Mouse (Mus musculus) retina, postnatal 1 day (tissue): ENCODE results near the gene Spib.

Experiments
- DNase-seq: peaks from one replicate; pipeline ENCODE4 v3.0.0-alpha.2; 2012

Spib gene

GRCm38 (mm10) chr7:44547725-44548124, 15.9 kb upstream of the Spib start:
- DNase-seq = no peak

GRCm38 (mm10) chr7:44547041-44547440, 15.2 kb upstream of the Spib start:
- no peak for DNase-seq

GRCm38 (mm10) chr7:44546274-44546673, 14.4 kb upstream of the Spib start:
- no peak for DNase-seq

- DNase-seq = no peak
Measured at GRCm38 (mm10) chr7:44543071-44543470, 11.2 kb upstream of the Spib start.

DNA sequence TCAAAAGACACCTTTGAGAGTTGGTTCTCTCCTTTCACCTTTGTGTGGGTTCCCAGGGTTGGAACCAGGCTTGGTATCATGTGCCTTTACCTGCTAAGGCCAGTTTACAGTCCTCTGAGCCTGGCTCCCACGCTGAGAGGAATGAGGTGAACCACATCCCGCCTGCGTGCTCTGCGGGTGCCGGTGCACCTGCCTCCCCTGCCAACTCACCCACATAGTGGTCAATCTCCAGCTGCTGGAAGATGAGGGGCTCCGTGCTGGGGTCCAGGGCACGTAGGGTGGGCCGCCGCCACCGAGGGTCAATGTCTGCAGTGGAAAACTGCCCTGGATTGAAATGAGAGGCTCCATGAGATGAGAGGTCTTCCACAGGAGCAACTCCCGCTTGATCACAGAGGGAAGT, 10.7 kb upstream of the Spib start:
- DNase-seq = no peak

DNA sequence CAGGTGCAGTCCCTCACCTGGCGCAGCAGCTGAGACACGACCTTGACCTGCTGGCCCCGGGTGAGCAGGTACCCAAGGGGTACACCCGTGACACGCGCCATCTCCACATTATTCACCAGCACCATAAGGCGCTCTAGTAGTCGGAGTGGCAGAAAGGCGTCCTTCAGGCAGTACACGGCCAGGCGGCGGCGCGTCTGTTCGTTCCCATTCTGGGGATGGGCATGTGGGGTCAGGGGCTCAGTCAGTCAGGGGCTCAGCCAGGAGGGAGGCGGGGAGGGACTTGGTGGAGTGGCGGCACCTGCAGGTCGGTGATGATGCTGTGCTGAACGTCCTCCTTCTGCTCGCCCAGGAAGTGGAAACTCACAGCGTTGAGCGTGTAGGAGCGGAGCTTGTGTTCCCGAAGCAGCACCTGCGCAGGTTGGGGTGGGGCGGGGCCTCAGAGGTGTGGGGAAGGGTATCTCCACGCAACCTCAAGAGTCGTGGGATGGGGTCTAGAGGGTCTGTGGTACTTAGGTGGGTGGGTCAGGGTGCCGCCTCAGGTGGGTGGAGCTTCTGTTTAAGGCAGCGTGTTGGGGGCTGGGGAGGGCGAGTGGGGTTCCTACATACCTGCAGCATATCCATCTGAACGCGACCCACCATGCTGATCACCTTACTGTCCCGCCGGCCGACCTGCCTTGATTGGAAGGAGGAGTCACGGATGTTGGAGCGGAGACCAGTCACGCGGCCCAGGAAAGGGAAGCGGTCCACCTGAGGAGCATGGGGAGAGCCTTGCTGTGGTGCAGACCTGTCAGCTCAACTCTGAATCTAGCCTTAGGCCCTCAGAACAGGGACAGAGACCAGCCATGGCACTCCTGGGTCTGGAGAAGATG, 7.1 kb upstream of the Spib start:
- DNase-seq = no peak

GRCm38 (mm10) chr7:44537496-44537895, 5.6 kb upstream of the Spib start:
- DNase-seq = no peak

- no peak for DNase-seq
Measured at GRCm38 (mm10) chr7:44537009-44537408, 5.1 kb upstream of the Spib start.

- no peak for DNase-seq
Measured at GRCm38 (mm10) chr7:44536590-44536968, 4.7 kb upstream of the Spib start.

GRCm38 (mm10) chr7:44535657-44536589, 4.1 kb upstream of the Spib start:
- DNase-seq = no peak

- DNase-seq = no peak
Measured at GRCm38 (mm10) chr7:44534656-44535441, 3.0 kb upstream of the Spib start.

DNA sequence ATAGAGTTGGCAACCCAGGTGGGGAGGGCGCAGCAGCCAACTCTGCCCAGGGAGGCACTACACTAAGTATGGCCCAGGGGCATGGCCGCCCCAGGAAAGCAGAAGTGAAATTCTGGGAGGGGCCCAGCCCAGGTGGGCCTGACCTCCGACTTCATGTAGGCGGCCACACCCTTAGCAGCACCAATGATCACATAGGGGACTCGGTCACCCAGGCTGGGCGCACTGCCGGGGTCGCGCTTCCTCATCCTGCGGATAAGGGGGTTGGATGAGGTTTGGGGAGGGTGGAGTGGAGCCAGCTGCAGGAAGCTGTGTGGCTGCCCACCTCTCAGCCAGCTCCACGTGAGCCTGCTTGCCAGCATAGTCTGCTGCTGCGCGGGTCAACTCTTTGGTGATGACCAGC, 2.4 kb upstream of the Spib start:
- no peak for DNase-seq

GRCm38 (mm10) chr7:44533746-44534045, 1.8 kb upstream of the Spib start:
- DNase-seq = no peak

DNA sequence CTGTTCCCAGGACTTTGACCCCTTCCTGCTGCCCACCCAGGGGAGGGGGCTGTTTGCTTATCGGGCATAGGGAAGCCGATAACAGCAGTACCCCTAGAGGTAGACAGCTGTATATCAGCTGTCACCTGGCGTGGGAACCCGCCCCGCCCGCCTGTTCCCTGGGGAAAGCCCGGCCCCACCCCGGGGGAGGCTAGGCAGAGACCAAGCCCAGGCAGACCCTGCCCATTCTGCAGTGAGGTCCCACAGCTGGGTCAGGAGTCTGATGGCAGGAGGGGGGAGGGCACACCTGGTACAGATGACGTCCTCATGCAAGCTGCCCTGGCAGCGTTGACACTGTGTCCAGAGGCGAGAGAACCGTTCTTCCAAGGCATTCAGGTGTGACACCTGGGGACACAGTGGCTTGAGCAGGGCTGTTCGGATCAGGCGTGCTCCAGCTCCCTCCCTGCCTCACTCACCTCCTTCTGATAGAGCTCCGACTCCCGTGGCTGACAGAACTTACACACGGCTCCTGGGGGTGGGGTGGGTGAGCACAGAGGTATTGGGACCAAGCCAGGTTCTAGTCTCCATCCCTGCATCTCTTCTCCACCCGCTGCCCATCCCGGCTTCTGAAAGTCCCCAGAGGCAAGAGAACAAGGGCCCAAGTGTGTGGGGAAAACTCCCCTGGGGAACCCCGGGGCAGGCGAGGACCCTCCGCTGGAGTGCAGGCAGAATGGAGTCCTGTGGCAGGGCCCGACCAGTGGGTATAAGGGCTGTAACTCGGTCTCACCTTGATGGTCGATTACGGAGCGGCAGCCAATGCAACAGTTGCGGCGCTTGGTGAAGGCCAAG, 1.3 kb upstream of the Spib start:
- no peak for DNase-seq

GRCm38 (mm10) chr7:44531207-44531606, 664 bp downstream of the Spib start:
- no peak for DNase-seq

DNA sequence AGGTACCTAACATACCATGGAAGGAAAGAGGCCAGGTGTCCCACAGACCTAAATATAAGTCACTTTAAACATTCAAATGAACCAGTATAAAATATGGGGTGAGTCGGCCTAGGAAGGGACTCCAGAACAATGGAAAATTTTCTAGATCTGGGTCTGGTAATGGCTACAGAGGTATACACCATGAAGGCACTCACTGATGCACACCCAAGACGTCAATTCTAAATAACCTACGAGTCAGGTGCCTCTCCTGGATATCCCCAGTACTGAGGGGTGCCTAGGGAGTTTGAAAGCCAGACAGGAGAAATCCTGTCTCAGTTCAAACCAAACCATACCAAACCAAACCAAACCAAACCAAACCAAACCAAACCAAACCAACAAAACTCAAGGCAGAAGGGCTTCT, 1.4 kb downstream of the Spib start:
- DNase-seq = no peak

DNA sequence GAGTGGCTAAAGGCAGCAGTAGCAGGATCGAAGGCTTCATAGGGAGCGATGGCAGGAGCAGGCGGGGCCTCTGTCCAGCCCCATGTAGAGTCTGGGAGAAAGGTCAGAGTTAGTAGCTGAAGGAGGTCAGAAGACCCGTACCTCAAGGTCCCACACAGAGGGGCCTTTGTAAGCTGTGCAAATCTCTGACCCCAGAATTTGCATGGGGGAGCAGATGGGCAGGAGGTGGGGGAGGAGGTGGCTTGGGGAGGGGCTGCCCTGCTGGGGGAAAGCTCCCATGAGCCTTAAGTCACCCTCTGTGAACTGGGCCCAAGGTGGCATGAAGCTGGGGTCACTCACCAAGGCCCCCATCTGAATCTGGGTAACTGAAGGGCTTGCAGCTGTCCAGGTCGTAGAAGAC, 2.4 kb downstream of the Spib start:
- no peak for DNase-seq

GRCm38 (mm10) chr7:44527483-44528398, 4.1 kb downstream of the Spib start:
- DNase-seq = peak; percentile 87

DNA sequence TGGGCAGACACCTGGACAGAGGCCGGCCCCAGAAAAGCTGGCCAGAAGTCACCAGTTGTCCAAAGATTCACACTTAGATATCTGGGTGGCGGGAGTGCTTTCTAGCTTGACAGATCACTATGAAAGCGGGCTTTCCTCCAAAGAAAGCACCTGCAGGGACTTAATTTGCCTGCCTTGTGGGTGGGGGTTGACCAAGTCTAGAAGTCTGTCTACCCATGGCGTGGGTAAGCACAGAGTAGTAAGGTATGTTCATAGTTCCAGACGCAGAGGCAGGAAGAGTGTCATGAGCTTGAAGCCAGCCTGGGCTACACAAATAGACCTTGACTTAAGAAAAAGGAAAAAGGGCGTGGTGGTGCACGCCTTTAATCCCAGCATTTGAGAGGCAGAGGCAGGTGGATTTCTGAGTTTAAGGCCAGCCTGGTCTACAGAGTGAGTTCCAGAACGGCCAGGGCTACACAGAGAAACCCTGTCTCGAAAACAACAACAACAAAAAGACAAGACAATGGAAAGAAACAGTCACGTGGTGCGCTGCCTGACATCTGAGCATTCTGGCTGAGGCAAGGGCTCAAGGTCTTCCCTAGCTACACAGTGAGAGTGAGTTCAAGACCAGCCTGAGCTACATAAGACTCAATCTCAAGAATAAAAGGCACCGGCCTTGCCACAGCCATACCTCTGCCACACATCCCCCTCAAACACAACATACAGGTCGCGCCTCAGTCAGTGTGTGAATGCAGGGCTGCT, 5.3 kb downstream of the Spib start:
- no peak for DNase-seq

GRCm38 (mm10) chr7:44525126-44525832, 6.6 kb downstream of the Spib start:
- DNase-seq = peak; percentile 53
